In the genomic region with DNA sequence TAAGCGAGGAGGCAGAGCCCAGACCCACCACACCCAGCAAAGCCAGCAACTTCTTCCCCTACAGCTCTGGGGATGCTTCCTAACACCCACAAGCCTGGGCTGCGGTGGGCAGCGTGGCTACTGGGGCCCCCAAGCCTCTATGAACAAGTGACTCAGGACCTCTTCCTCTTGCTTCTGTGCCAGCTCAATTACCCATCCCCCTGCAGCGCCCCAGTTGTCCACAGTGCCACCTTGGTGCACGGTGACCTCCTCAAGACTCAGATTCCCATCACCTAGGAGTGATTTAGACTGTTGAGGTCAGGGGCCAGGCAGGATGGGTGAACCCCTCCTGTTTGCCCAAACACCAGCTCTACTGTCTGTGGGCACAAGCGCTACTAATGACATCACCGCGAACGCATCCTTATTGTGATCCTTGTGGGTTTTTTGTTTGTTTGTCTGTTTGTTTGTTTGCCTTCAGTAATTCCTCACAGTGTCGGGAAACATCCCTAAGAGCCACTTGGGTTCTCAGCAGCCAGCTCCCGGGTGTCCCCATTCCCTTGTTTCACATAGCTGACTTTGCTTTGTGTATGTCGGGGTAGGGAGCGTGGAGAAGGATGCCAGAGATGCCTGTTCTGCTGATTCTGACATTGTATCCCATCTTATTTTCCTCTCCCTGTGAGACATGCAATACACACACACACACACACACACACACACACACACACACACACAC, we compare ENCODE assay signal across 21 mouse cellular contexts. TPM values are rescaled to one million over a fixed set of nuclear protein-coding genes. Genes with fewer than 3 reads are reported as not detected.
DNase-seq lines count a peak whose midpoint lies in the region; ATAC-seq and TF ChIP-seq lines count a peak whose summit lies in the region.
"Had no signal": no experiment of that assay in that cellular context is flagged by ENCODE, and none has a peak within 500 bp of the region (broad histone marks: within the 10 kb centered on the region; RNA-seq: fewer than 3 reads in every experiment).

No protein-coding gene starts in this region.

- intact Hi-C loops in gastrocnemius, adult 2 months (cut with DNase I) = loop anchor here (10.0 kb wide), 1 partner anchor 522 kb away; a partner anchor contains a TSS

- no peaks in the 10 kb centered on the region for H3K27me3 ChIP-seq in forebrain, embryonic 14.5 days (replicated peaks; ENCODE audit: control insufficient read depth, insufficient read depth, low read length)
- H3K27me3 ChIP-seq: heart, embryonic 13.5 days; liver, embryonic 15.5 days; lung, embryonic 15.5 days; megakaryocyte, embryonic 14.5 days; neural tube, embryonic 13.5 days had no signal

- H3K9ac ChIP-seq in forebrain, embryonic 14.5 days (ENCODE audit: low read length) = no peak overlapping the region
- H3K9ac ChIP-seq: heart, embryonic 13.5 days; liver, embryonic 15.5 days; lung, embryonic 15.5 days had no signal

- no peak overlapping the region for H3K4me2 ChIP-seq in forebrain, embryonic 14.5 days (ENCODE audit: low read length)
- H3K4me2 ChIP-seq: heart, embryonic 13.5 days; liver, embryonic 15.5 days; lung, embryonic 15.5 days; neural tube, embryonic 13.5 days had no signal

- no peaks in the 10 kb centered on the region for H3K9me3 ChIP-seq in forebrain, embryonic 14.5 days (replicated peaks; ENCODE audit: control insufficient read depth, low read length)
- H3K9me3 ChIP-seq: heart, embryonic 13.5 days; liver, embryonic 15.5 days; lung, embryonic 15.5 days; megakaryocyte, embryonic 14.5 days; neural tube, embryonic 13.5 days had no signal

- H3K27ac ChIP-seq in gastrocnemius, adult 2 months = peak overlapping the region; percentile 38
- H3K27ac ChIP-seq in layer of hippocampus, adult 2 months = peak overlapping the region; percentile 92
- H3K27ac ChIP-seq in forebrain, embryonic 14.5 days (ENCODE audit: low read depth, low read length) = peak overlapping the region; percentile 44; the same call in 1 of the 2 replicates
- H3K27ac ChIP-seq: heart, embryonic 13.5 days; liver, embryonic 15.5 days; lung, embryonic 15.5 days; neural tube, embryonic 13.5 days had no signal

- H3K4me3 ChIP-seq in gastrocnemius, adult 2 months = no peak overlapping the region
- H3K4me3 ChIP-seq in layer of hippocampus, adult 2 months = no peak overlapping the region
- no peak overlapping the region for H3K4me3 ChIP-seq in forebrain, embryonic 14.5 days (ENCODE audit: low read depth, low read length)
- H3K4me3 ChIP-seq: heart, embryonic 13.5 days; liver, embryonic 15.5 days; lung, embryonic 15.5 days; megakaryocyte, embryonic 14.5 days; neural tube, embryonic 13.5 days had no signal

- WGBS in forebrain, embryonic 14.5 days = 80% methylated on average over 13 of the region's 13 CpGs

- peaks cover 4% of the 10 kb centered on the region; the same call in 1 of the 2 replicates for H3K4me1 ChIP-seq in forebrain, embryonic 14.5 days (ENCODE audit: control insufficient read depth, insufficient read depth, low read length)

- DNase-seq in cerebellum, postnatal 25 days = no peak
- DNase-seq in gastrocnemius, adult 2 months = no peak
- DNase-seq in gastrocnemius, postnatal 25 days = no peak
- DNase-seq in layer of hippocampus, adult 2 months (ENCODE audit: low spot score in 2 of 2) = no peak
- no peak for DNase-seq in layer of hippocampus, adult 18-20 months (ENCODE audit: low spot score in 2 of 2)
- DNase-seq in forebrain, embryonic 14.5 days (ENCODE audit: low spot score) = no peak
- no peak for DNase-seq in adrenal gland, postnatal 10 days
- DNase-seq: adrenal gland, adult 8-10 months; embryo, embryonic 11 days; gastrocnemius, postnatal 10 days; liver; lung, postnatal 36 days; midbrain, embryonic 14.5 days; thymus, postnatal 14 days had no signal

- H3K36me3 ChIP-seq in forebrain, embryonic 14.5 days (ENCODE audit: control insufficient read depth, insufficient read depth, low read length) = no peaks in the 10 kb centered on the region
- H3K36me3 ChIP-seq: heart, embryonic 13.5 days; liver, embryonic 15.5 days; lung, embryonic 15.5 days had no signal

- ATAC-seq in cerebellum, adult (ENCODE audit: insufficient number of reproducible peaks, low FRiP score, low TSS enrichment) = peak; percentile 6; the same call in 1 of the 2 replicates
- no peak for ATAC-seq in forebrain, embryonic 14.5 days
- ATAC-seq: activated CD4-positive, CD25-positive, alpha-beta regulatory T cell, adult 4 months had no signal

- no peak for TF ChIP-seq CTCF in gastrocnemius, adult 2 months (IDR thresholded peaks at IDR 0.05)
- no peak for TF ChIP-seq CTCF in layer of hippocampus, adult 2 months (conservative IDR thresholded peaks at IDR 0.05)

RNA-seq across cellular contexts. Expression of a gene that starts 19.9 kb away (rescaled TPM):
- 10 to 100 TPM; 56.9 to 68.9 TPM for total RNA-seq in gastrocnemius, adult 2 months (2021)
- 10 to 100 TPM; 41.5 to 52.7 TPM for total RNA-seq in gastrocnemius, postnatal 25 days (2021)
- 100 to 1,000 TPM; 146 to 157 TPM for total RNA-seq in layer of hippocampus, adult 2 months (2021)
- 100 to 1,000 TPM; 141 to 164 TPM for total RNA-seq in layer of hippocampus, adult 18-20 months (2021)
- 83.1 and 99.3 TPM in 2 replicates for polyA plus RNA-seq in forebrain, embryonic 14.5 days (2014; fragmentation: Nextera tagmentation; extraction: Ambion mirVana)
- total RNA-seq in adrenal gland, postnatal 10 days (2021) = 10 to 100 TPM; 68.0 to 72.9 TPM

Comparison
In these comparisons a context has a peak if more than half of its experiments do, and no peak if none do; other contexts are left out.
1. H3K27ac ChIP-seq: peak in every context shown above with its lines; median percentile 92 in layer of hippocampus, adult 2 months; 44 in forebrain, embryonic 14.5 days; 38 in gastrocnemius, adult 2 months.